Mouse (Mus musculus): Measurements from ENCODE around the gene Msantd4. TPM values are rescaled to one million over a fixed set of nuclear protein-coding genes. Genes with fewer than 3 reads are reported as not detected.
"Not testable (repeated sequence)": the region's sequence is repeated elsewhere in the genome, so short reads cannot be mapped to it uniquely, and the experiment has no call there.

Gene Msantd4
- 62.0 and 65.3 TPM in 2 replicates for polyA plus RNA-seq (2015; fragmentation: Nextera tagmentation; extraction: Ambion mirVana)

- H3K9me3 ChIP-seq (ENCODE audit: control insufficient read depth, low read length) = no peaks in the 10 kb centered on the region
- under 1% methylated on average over 31 of the region's 31 CpGs for WGBS
- H3K4me2 ChIP-seq (ENCODE audit: low read length) = peak within 1 kb of the TSS; percentile 79
- H3K36me3 ChIP-seq (ENCODE audit: control insufficient read depth, insufficient read depth) = no peaks in the 10 kb centered on the region
- H3K27me3 ChIP-seq (replicated peaks; ENCODE audit: control insufficient read depth, insufficient read depth, low read length) = no peaks in the 10 kb centered on the region
- peak within 1 kb of the TSS; percentile 84 for H3K9ac ChIP-seq (replicated peaks; ENCODE audit: low read depth, low read length)
- H3K4me1 ChIP-seq (replicated peaks; ENCODE audit: control insufficient read depth, insufficient read depth, low read length) = peaks cover 16% of the 10 kb centered on the region
- peak within 1 kb of the TSS; percentile 96 for H3K4me3 ChIP-seq (replicated peaks; ENCODE audit: low read length)
- H3K27ac ChIP-seq (ENCODE audit: low read length) = peak within 1 kb of the TSS; percentile 91
- ATAC-seq = peak; percentile 100
These were observed at the start of gene Msantd4 for GRCm38 (mm10) chr9:4375828-4376639. TSS of gene Msantd4 (plus strand) at chr9:4376562.

- no peak overlapping the region for H3K27ac ChIP-seq (ENCODE audit: low read length)
- no peak for ATAC-seq
These were observed 23.2 kb upstream of the Msantd4 start for GRCm38 (mm10) chr9:4353163-4353562.

GRCm38 (mm10) chr9:4376640-4377120 lies 318 bp downstream of the Msantd4 start:
- Histone ChIP-seq H3K9me3 (ENCODE audit: control insufficient read depth, low read length) (no peaks in the 10 kb centered on the region), H3K9ac (replicated peaks; ENCODE audit: low read depth, low read length) (peak overlapping the region; percentile 84), H3K27ac (ENCODE audit: low read length) (peak overlapping the region; percentile 74), H3K36me3 (ENCODE audit: control insufficient read depth, insufficient read depth) (no peaks in the 10 kb centered on the region), H3K4me1 (replicated peaks; ENCODE audit: control insufficient read depth, insufficient read depth, low read length) (peaks cover 16% of the 10 kb centered on the region), H3K4me2 (ENCODE audit: low read length) (peak overlapping the region; percentile 51), H3K27me3 (replicated peaks; ENCODE audit: control insufficient read depth, insufficient read depth, low read length) (no peaks in the 10 kb centered on the region), H3K4me3 (replicated peaks; ENCODE audit: low read length) (peak overlapping the region; percentile 96)
- no peak for ATAC-seq
- whole genome bisulfite sequencing = under 1% methylated on average over 15 of the region's 15 CpGs

More at GRCm38 (mm10) chr9:4353163-4353562, 23.2 kb upstream of the Msantd4 start:
- Histone ChIP-seq H3K4me3 (replicated peaks; ENCODE audit: low read length) (no peak overlapping the region), H3K9ac (replicated peaks; ENCODE audit: low read depth, low read length) (no peak overlapping the region), H3K9me3 (ENCODE audit: control insufficient read depth, low read length) (no peaks in the 10 kb centered on the region), H3K36me3 (ENCODE audit: control insufficient read depth, insufficient read depth) (no peaks in the 10 kb centered on the region), H3K4me2 (ENCODE audit: low read length) (no peak overlapping the region), H3K4me1 (replicated peaks; ENCODE audit: control insufficient read depth, insufficient read depth, low read length) (no peaks in the 10 kb centered on the region), H3K27me3 (replicated peaks; ENCODE audit: control insufficient read depth, insufficient read depth, low read length) (no peaks in the 10 kb centered on the region)
- whole genome bisulfite sequencing = 86% methylated on average over 1 of the region's 1 CpGs

- H3K27me3 ChIP-seq (replicated peaks; ENCODE audit: control insufficient read depth, insufficient read depth, low read length); ATAC-seq; H3K4me1 ChIP-seq (replicated peaks; ENCODE audit: control insufficient read depth, insufficient read depth, low read length); H3K9ac ChIP-seq (replicated peaks; ENCODE audit: low read depth, low read length); H3K27ac ChIP-seq (ENCODE audit: low read length); H3K9me3 ChIP-seq (ENCODE audit: control insufficient read depth, low read length); H3K4me2 ChIP-seq (ENCODE audit: low read length); H3K36me3 ChIP-seq (ENCODE audit: control insufficient read depth, insufficient read depth); H3K4me3 ChIP-seq (replicated peaks; ENCODE audit: low read length): not testable (repeated sequence)
- WGBS = 96% methylated on average over 11 of the region's 11 CpGs
These were observed 24.4 kb downstream of the Msantd4 start for GRCm38 (mm10) chr9:4400801-4401200.

Small RNAs within 50 kb of the gene (microRNA-seq; reads per million reads assigned to microRNA genes)
- not detected for gene Gm23992

Other genes with a start within 250 kb of the Msantd4 start
- gene Aasdhppt, start 67.1 kb upstream of the Msantd4 start, polyA plus RNA-seq (2015; fragmentation: Nextera tagmentation; extraction: Ambion mirVana) = 35.7 and 40.8 TPM in 2 replicates
- gene Kbtbd3, start 66.7 kb upstream of the Msantd4 start, polyA plus RNA-seq (2015; fragmentation: Nextera tagmentation; extraction: Ambion mirVana) = 9.5 and 9.9 TPM in 2 replicates

All from forebrain, embryonic 16.5 days (tissue).